Mouse (Mus musculus) liver, embryonic 16.5 days (tissue): ENCODE results near the gene Tsacc. TPM values are rescaled to one million over a fixed set of nuclear protein-coding genes. Genes with fewer than 3 reads are reported as not detected.

Source experiments
- ATAC-seq: fragments of 200-750 bp; cut with Nextera tagmentation; 2 replicates; pipeline ENCODE4 v1.8.0; 2017; ENCODE audit warnings: low read depth, mild to moderate bottlenecking, moderate number of reproducible peaks, moderate library complexity
- H3K27ac ChIP-seq: fragments of 300-500 bp; sonication (generic); 2 replicates; pipeline ENCODE4 v1.5.1; 2014; ENCODE audit warnings: mild to moderate bottlenecking, low read length
- H3K27me3 ChIP-seq: fragments of 300-500 bp; sonication (generic); 2 replicates; pipeline ENCODE4 v1.6.1; 2014; ENCODE audit warnings: low read depth, low read length, mixed read lengths; ENCODE audit not compliant: control insufficient read depth, insufficient read depth
- H3K36me3 ChIP-seq: fragments of 300-500 bp; sonication (generic); 2 replicates; pipeline ENCODE4 v1.6.1; 2014; ENCODE audit warnings: mild to moderate bottlenecking; ENCODE audit not compliant: control insufficient read depth, insufficient read depth
- H3K4me1 ChIP-seq: fragments of 300-500 bp; sonication (generic); 2 replicates; pipeline ENCODE4 v1.6.1; 2014; ENCODE audit warnings: low read depth, low read length, mixed read lengths; ENCODE audit not compliant: control insufficient read depth
- H3K4me2 ChIP-seq: fragments of 300-500 bp; sonication (generic); 2 replicates; pipeline ENCODE4 v1.6.1; 2014; ENCODE audit warnings: low read depth, low read length, mixed read lengths
- H3K4me3 ChIP-seq: fragments of 300-500 bp; sonication (generic); 2 replicates; pipeline ENCODE4 v1.5.1; 2014; ENCODE audit warnings: low read depth, mild to moderate bottlenecking, low read length
- H3K9ac ChIP-seq: fragments of 300-500 bp; sonication (generic); 2 replicates; pipeline ENCODE4 v1.6.1; 2014; ENCODE audit warnings: low read depth, low read length
- H3K9me3 ChIP-seq: fragments of 300-500 bp; sonication (generic); replicated peaks from 2 replicates; pipeline ENCODE4 v1.6.1; 2016; ENCODE audit warnings: low read length; ENCODE audit not compliant: control insufficient read depth
- WGBS: fragments of 180-500 bp; shearing (Covaris S2); extraction: QIAGEN DNeasy Blood & Tissue Kit; methylation state at CpG from one replicate; pipeline ENCODE4 v1.1.7; 2014; ENCODE audit not compliant: insufficient replicate concordance; 5-methylcytosine and 5-hydroxymethylcytosine counted together
- polyA plus RNA-seq: library from polyadenylated mRNA; unstranded; fragments of >200 nt; fragmentation: Nextera tagmentation; extraction: Ambion mirVana; gene quantifications from 2 replicates; pipeline ENCODE4 v1.2.1, GENCODE M21; 2015

Tsacc gene
- polyA plus RNA-seq, result 4.1 and 4.7 TPM in 2 replicates

- WGBS, result under 1% methylated on average over 44 of the region's 44 CpGs
- H3K9me3 ChIP-seq, result no peaks in the 10 kb centered on the region
- peaks cover 18% of the 10 kb centered on the region for H3K36me3 ChIP-seq
- H3K27ac ChIP-seq, result peak within 1 kb of the TSS; percentile 95
- no peaks in the 10 kb centered on the region for H3K27me3 ChIP-seq
- peak within 1 kb of the TSS; percentile 80 for H3K4me3 ChIP-seq
- peak; percentile 98 for ATAC-seq
- peak within 1 kb of the TSS; percentile 91 for H3K4me2 ChIP-seq
- H3K4me1 ChIP-seq, result peaks cover 15% of the 10 kb centered on the region
- H3K9ac ChIP-seq, result peak within 1 kb of the TSS; percentile 79
Observed at GRCm38 (mm10) chr3:88296561-88297318, at the start of gene Tsacc, which contains the start of gene Cct3. Gene Tsacc (minus strand): TSS chr3:88296999. Gene Cct3 (plus strand): TSS chr3:88297116.

- Histone ChIP-seq H3K36me3 (peaks cover 19% of the 10 kb centered on the region), H3K9me3 (no peaks in the 10 kb centered on the region), H3K4me3 (peak overlapping the region; percentile 27), H3K4me1 (peaks cover 40% of the 10 kb centered on the region), H3K9ac (peak overlapping the region; percentile 48), H3K27me3 (no peaks in the 10 kb centered on the region), H3K4me2 (peak overlapping the region; percentile 86), H3K27ac (peak overlapping the region; percentile 79)
- WGBS, result 54% methylated on average over 3 of the region's 3 CpGs
- no peak for ATAC-seq
Observed at GRCm38 (mm10) chr3:88339006-88339405, 42.2 kb upstream of the Tsacc start.

- H3K9ac ChIP-seq, result peak overlapping the region; percentile 48
- WGBS, result 22% methylated on average over 7 of the region's 7 CpGs
Observed at GRCm38 (mm10) chr3:88338316-88338715, 41.5 kb upstream of the Tsacc start.

GRCm38 (mm10) chr3:88337367-88338020 lies 40.7 kb upstream of the Tsacc start:
- Histone ChIP-seq H3K4me2 (peak overlapping the region; percentile 86), H3K36me3 (peaks cover 4% of the 10 kb centered on the region), H3K9ac (peak overlapping the region; percentile 93), H3K27me3 (no peaks in the 10 kb centered on the region), H3K9me3 (no peaks in the 10 kb centered on the region), H3K4me3 (peak overlapping the region; percentile 87), H3K4me1 (peaks cover 45% of the 10 kb centered on the region), H3K27ac (peak overlapping the region; percentile 89)
- ATAC-seq, result peak; percentile 43
- WGBS, result 20% methylated on average over 11 of the region's 11 CpGs

More at GRCm38 (mm10) chr3:88338316-88338715, 41.5 kb upstream of the Tsacc start:
- ATAC-seq, result peak; percentile 42
- Histone ChIP-seq H3K27me3 (no peaks in the 10 kb centered on the region), H3K9me3 (no peaks in the 10 kb centered on the region), H3K4me1 (peaks cover 45% of the 10 kb centered on the region), H3K4me3 (peak overlapping the region; percentile 27), H3K27ac (peak overlapping the region; percentile 79), H3K4me2 (peak overlapping the region; percentile 86), H3K36me3 (peaks cover 12% of the 10 kb centered on the region)

- no peaks in the 10 kb centered on the region for H3K27me3 ChIP-seq
- peaks cover 45% of the 10 kb centered on the region for H3K4me1 ChIP-seq
- peak within 1 kb of the TSS; percentile 93 for H3K9ac ChIP-seq
- WGBS, result under 1% methylated on average over 52 of the region's 66 CpGs
- H3K9me3 ChIP-seq, result no peaks in the 10 kb centered on the region
- H3K4me2 ChIP-seq, result peak within 1 kb of the TSS; percentile 86
- peak within 1 kb of the TSS; percentile 89 for H3K27ac ChIP-seq
- peak; percentile 88 for ATAC-seq
- peak within 1 kb of the TSS; percentile 87 for H3K4me3 ChIP-seq
- H3K36me3 ChIP-seq, result no peaks in the 10 kb centered on the region
Observed at GRCm38 (mm10) chr3:88336058-88337013, 39.5 kb upstream of the Tsacc start, which contains the start of the genes Tmem79 and Smg5. Gene Tmem79 (minus strand): TSS chr3:88336148. Gene Smg5 (plus strand): TSS chr3:88336260.

GRCm38 (mm10) chr3:88335436-88336053 lies 38.7 kb upstream of the Tsacc start:
- Histone ChIP-seq H3K4me1 (peaks cover 41% of the 10 kb centered on the region), H3K4me3 (peak overlapping the region; percentile 87), H3K9ac (peak overlapping the region; percentile 93), H3K4me2 (peak overlapping the region; percentile 86), H3K36me3 (no peaks in the 10 kb centered on the region), H3K27ac (peak overlapping the region; percentile 89), H3K9me3 (no peaks in the 10 kb centered on the region), H3K27me3 (no peaks in the 10 kb centered on the region)
- under 1% methylated on average over 27 of the region's 27 CpGs for WGBS
- peak; percentile 23; the same call in 1 of the 2 replicates for ATAC-seq

GRCm38 (mm10) chr3:88334902-88335435 lies 38.2 kb upstream of the Tsacc start:
- Histone ChIP-seq H3K36me3 (no peaks in the 10 kb centered on the region), H3K9ac (peak overlapping the region; percentile 93), H3K9me3 (no peaks in the 10 kb centered on the region), H3K27me3 (no peaks in the 10 kb centered on the region), H3K4me2 (peak overlapping the region; percentile 86), H3K4me3 (peak overlapping the region; percentile 87), H3K4me1 (peaks cover 40% of the 10 kb centered on the region), H3K27ac (peak overlapping the region; percentile 89)
- WGBS, result 27% methylated on average over 3 of the region's 3 CpGs
- ATAC-seq, result no peak
